Mouse (Mus musculus): ENCODE results near the gene Tysnd1. TPM values are rescaled to one million over a fixed set of nuclear protein-coding genes. Genes with fewer than 3 reads are reported as not detected.

Tysnd1 gene
- polyA plus RNA-seq, 1 experiment from 2014 or later = 17.6 TPM

DNA sequence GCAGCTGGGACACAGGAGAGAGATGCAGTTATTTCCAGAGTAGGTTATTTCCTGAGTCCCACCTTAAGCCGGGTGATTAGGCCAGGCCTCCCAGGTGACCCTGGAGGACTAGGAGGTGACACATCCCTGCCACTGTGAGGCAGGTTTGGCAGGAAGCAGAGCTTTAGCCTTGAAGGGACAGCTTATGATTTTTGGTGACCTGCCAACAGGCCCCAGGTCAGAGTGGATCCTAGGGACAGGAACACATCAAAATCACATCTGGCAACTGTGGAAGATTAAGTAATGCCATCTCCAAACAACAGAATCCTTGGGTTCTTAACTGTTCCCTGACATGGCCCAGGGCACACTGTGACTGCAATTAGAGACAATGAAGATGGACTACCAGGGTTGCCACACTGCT, 46.0 kb downstream of the Tysnd1 start:
- Histone ChIP-seq H3K4me1 (replicated peaks) (no peaks in the 10 kb centered on the region), H3K9ac (no peak overlapping the region), H3K4me2 (no peak overlapping the region), H3K36me3 (replicated peaks) (no peaks in the 10 kb centered on the region), H3K4me3 (replicated peaks) (no peak overlapping the region), H3K9me3 (replicated peaks) (no peaks in the 10 kb centered on the region), H3K27me3 (no peaks in the 10 kb centered on the region), H3K27ac (replicated peaks) (no peak overlapping the region)
- ATAC-seq (ENCODE audit: insufficient read depth) = no peak
- 35% methylated on average over 1 of the region's 1 CpGs for WGBS (ENCODE audit: insufficient replicate concordance)

DNA sequence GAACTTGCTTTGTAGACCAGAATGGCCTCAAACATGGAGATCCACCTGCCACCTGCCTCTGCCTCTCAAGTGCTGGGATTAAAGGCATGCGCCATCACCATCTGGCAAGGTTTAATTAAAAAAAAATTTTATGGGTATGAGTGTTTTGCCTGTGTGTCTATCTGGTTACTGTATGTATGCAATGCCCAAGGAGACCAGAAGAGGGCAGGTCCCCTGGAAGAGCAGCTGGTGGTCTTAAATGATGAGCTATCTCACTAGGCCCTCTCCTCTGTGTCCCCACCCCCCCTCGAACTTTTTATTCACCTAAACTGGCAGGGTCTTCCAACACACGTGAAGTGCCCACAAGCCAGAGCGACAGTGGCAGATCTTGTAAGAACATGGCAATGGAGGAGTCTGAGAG, 46.6 kb downstream of the Tysnd1 start:
- Histone ChIP-seq H3K4me3 (replicated peaks) (no peak overlapping the region), H3K27ac (replicated peaks) (no peak overlapping the region), H3K9ac (no peak overlapping the region), H3K36me3 (replicated peaks) (no peaks in the 10 kb centered on the region), H3K27me3 (no peaks in the 10 kb centered on the region), H3K9me3 (replicated peaks) (no peaks in the 10 kb centered on the region), H3K4me1 (replicated peaks) (no peaks in the 10 kb centered on the region), H3K4me2 (no peak overlapping the region)
- 63% methylated on average over 4 of the region's 4 CpGs for WGBS (ENCODE audit: insufficient replicate concordance)
- no peak for ATAC-seq (ENCODE audit: insufficient read depth)

DNA sequence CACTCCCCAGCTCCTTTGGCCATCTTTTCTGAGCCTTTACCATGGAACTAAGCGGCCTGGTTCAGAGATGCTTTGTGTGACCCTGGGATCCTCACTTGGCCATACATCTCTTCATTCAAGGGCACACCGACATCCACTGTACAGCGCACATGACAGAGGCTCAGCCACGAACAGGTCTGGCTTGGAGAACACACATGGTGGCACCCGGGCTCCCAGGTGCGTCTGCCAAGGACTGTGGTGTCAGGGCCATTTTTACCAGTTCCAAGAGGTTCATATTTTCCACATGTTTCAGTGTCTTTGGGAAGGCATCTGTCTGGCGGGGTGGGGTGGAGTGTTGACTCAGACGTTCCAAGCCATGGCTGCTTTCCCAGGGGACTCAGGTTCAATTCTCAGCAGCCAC, 47.0 kb downstream of the Tysnd1 start:
- Histone ChIP-seq H3K27ac (replicated peaks) (no peak overlapping the region), H3K9me3 (replicated peaks) (no peaks in the 10 kb centered on the region), H3K4me2 (no peak overlapping the region), H3K36me3 (replicated peaks) (no peaks in the 10 kb centered on the region), H3K4me3 (replicated peaks) (no peak overlapping the region), H3K27me3 (no peaks in the 10 kb centered on the region), H3K4me1 (replicated peaks) (no peaks in the 10 kb centered on the region), H3K9ac (no peak overlapping the region)
- ATAC-seq (ENCODE audit: insufficient read depth) = no peak
- WGBS (ENCODE audit: insufficient replicate concordance) = 72% methylated on average over 8 of the region's 8 CpGs

DNA sequence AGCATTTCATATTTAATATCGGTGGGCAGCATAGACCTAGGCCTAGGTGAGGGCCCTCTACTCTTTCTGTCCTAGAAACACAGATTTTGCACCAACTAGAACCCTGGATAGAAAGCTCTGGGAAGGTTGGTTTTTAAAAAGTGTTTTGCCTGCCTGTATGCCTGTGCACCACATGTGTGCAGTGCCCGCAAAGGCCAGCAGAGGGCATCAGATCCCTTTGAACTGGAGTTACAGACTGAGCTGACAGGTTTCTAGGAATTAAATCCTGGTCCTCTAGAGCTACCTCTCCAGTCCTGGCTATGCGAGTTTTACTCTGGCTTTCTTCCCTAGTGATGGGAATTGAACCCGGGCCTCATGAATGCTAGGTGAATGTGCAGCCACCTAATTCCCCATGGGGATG, 49.8 kb downstream of the Tysnd1 start:
- H3K9ac ChIP-seq = no peak overlapping the region
- no peak for ATAC-seq (ENCODE audit: insufficient read depth)
- H3K36me3 ChIP-seq (replicated peaks) = no peaks in the 10 kb centered on the region
- no peaks in the 10 kb centered on the region for H3K4me1 ChIP-seq (replicated peaks)
- H3K9me3 ChIP-seq (replicated peaks) = no peaks in the 10 kb centered on the region
- H3K4me2 ChIP-seq = no peak overlapping the region
- 71% methylated on average over 4 of the region's 4 CpGs for WGBS (ENCODE audit: insufficient replicate concordance)
- H3K4me3 ChIP-seq (replicated peaks) = no peak overlapping the region
- no peak overlapping the region for H3K27ac ChIP-seq (replicated peaks)
- no peaks in the 10 kb centered on the region for H3K27me3 ChIP-seq

DNA sequence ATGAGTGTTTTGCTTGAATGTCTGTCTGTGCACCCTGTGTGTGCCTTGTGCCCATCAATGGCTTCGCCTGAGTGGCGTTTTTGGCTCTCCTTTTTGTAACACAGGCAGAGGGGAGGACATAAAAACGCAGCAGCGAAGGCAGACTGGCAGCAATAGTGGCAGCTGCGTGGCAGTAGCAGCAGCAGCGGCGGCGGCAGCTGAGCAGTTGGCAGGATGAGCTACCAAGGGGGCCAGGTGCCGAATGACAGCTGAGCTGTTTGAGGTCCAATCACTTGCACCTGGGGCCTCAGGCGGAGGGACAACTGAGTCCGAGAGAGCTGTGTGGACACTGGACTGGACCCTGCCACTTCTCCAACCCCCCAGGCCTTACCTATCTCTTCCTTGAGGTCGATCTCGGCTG, 52.0 kb downstream of the Tysnd1 start:
- H3K4me3 ChIP-seq (replicated peaks) = no peak overlapping the region
- 78% methylated on average over 13 of the region's 13 CpGs for WGBS (ENCODE audit: insufficient replicate concordance)
- H3K27me3 ChIP-seq = no peaks in the 10 kb centered on the region
- no peak overlapping the region for H3K27ac ChIP-seq (replicated peaks)
- H3K9ac ChIP-seq = no peak overlapping the region
- no peaks in the 10 kb centered on the region for H3K36me3 ChIP-seq (replicated peaks)
- peaks cover 4% of the 10 kb centered on the region; the same call in 1 of the 2 replicates for H3K4me1 ChIP-seq (replicated peaks)
- H3K4me2 ChIP-seq = no peak overlapping the region
- no peaks in the 10 kb centered on the region for H3K9me3 ChIP-seq (replicated peaks)
- ATAC-seq (ENCODE audit: insufficient read depth) = no peak

DNA sequence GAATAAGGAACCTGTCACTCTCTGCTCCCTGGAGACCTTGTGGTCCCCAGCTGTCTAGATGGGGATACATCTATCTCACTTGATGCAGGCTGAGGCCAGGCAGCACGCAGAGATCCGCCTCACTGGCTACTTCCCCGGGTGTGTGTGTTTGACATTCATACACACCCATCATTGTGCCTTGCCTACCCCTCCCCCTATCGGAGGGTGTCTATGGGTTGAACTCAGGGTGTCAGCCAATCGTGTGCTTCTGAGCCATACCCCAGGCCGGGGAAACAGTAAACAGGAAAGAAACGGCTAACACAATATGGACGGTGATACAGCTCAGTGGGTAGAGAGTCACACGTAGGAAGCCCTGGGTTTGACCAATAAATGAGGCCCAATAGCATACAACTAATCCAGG, 54.7 kb downstream of the Tysnd1 start:
- no peak overlapping the region for H3K4me2 ChIP-seq
- no peak overlapping the region for H3K9ac ChIP-seq
- H3K27ac ChIP-seq (replicated peaks) = no peak overlapping the region
- peaks cover 4% of the 10 kb centered on the region; the same call in 1 of the 2 replicates for H3K4me1 ChIP-seq (replicated peaks)
- no peaks in the 10 kb centered on the region for H3K36me3 ChIP-seq (replicated peaks)
- no peaks in the 10 kb centered on the region for H3K9me3 ChIP-seq (replicated peaks)
- H3K4me3 ChIP-seq (replicated peaks) = no peak overlapping the region
- ATAC-seq (ENCODE audit: insufficient read depth) = no peak
- 58% methylated on average over 9 of the region's 9 CpGs for WGBS (ENCODE audit: insufficient replicate concordance)
- H3K27me3 ChIP-seq = no peaks in the 10 kb centered on the region

DNA sequence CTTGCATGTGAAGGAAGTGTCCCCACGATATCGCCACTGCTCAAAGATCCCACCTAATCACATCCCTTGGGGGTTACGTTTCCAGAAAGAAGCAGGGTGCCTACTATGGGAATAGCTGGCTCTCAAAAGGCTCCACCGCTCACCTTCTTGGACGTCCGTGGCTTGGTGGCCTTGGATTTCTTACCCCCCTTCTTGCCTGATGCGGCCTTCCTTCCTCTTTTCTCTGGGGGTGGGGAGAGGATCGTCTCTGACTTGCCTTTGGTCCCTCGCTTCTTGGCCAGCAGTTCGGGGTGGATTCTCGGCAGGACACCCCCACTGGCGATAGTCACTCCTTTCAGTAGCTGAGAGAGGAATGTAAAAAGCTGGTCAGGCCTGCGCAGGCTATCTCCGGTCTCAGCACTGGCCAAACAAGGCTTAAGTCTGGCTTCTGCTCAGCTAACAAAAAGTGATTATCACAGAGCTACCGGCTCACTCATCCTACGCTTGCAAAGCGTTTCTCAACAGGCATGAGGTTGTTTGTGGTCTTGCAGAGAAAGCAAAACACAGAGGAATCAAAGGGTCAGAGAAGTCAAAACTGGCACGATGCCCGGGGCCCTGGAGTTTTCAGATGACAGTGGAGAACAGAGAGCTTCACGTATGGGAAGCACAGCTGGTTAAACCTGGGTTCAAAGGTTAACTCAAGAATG, 56.4 kb downstream of the Tysnd1 start:
- Histone ChIP-seq H3K4me1 (replicated peaks) (peaks cover 4% of the 10 kb centered on the region; the same call in 1 of the 2 replicates), H3K9me3 (replicated peaks) (no peaks in the 10 kb centered on the region), H3K4me3 (replicated peaks) (no peak overlapping the region), H3K36me3 (replicated peaks) (no peaks in the 10 kb centered on the region), H3K4me2 (0 out of 2 replicates have a peak overlapping the region, but pooled peaks have one; percentile 7), H3K27me3 (no peaks in the 10 kb centered on the region), H3K9ac (no peak overlapping the region), H3K27ac (replicated peaks) (peak overlapping the region; percentile 81)
- WGBS (ENCODE audit: insufficient replicate concordance) = 31% methylated on average over 20 of the region's 20 CpGs
- ATAC-seq (ENCODE audit: insufficient read depth) = peak; percentile 83

Other genes with a start within 250 kb of the Tysnd1 start
- 44.1 and 53.5 TPM in 2 replicates for gene Eif4ebp2, start 242.9 kb upstream of the Tysnd1 start, polyA plus RNA-seq (2015; fragmentation: Nextera tagmentation; extraction: Ambion mirVana)
- gene Lrrc20, start 219.7 kb upstream of the Tysnd1 start, polyA plus RNA-seq (2015; fragmentation: Nextera tagmentation; extraction: Ambion mirVana) = 5.8 and 6.1 TPM in 2 replicates
- not detected in 2 replicates for gene Npffr1, start 100.0 kb upstream of the Tysnd1 start, polyA plus RNA-seq (2015; fragmentation: Nextera tagmentation; extraction: Ambion mirVana)
- gene Ppa1, start 47.0 kb upstream of the Tysnd1 start, polyA plus RNA-seq (2015; fragmentation: Nextera tagmentation; extraction: Ambion mirVana) = 91.9 and 92.6 TPM in 2 replicates
- 66.5 and 73.0 TPM in 2 replicates for gene Sar1a, start 15.2 kb upstream of the Tysnd1 start, polyA plus RNA-seq (2015; fragmentation: Nextera tagmentation; extraction: Ambion mirVana)
- 4.4 TPM in 2 replicates for gene Aifm2, start 19.7 kb downstream of the Tysnd1 start, polyA plus RNA-seq (2015; fragmentation: Nextera tagmentation; extraction: Ambion mirVana)
- 3.5 and 4.2 TPM in 2 replicates for gene H2afy2, start 88.6 kb downstream of the Tysnd1 start, polyA plus RNA-seq (2015; fragmentation: Nextera tagmentation; extraction: Ambion mirVana)

Measured in liver, embryonic 15.5 days (tissue).